Mouse (Mus musculus) Patski (cell line): Measurements from ENCODE around the gene Deaf1. TPM values are rescaled to one million over a fixed set of nuclear protein-coding genes. Genes with fewer than 3 reads are reported as not detected.

Experiments used
- ATAC-seq: fragments of 100-300 bp; one replicate; pipeline ENCODE4 v1.8.0; 2021
- CTCF ChIA-PET: fragments of 350-600 bp; sonication (Branson Sonifier 250); formaldehyde crosslinking; loops from one replicate; lab custom pipeline; 2022; ENCODE audit warnings: inconsistent platforms; lab: Charles Lee
- POLR2A ChIA-PET: fragments of 350-600 bp; sonication (Branson Sonifier 250); formaldehyde crosslinking; loops from one replicate; lab custom pipeline; 2022; ENCODE audit warnings: antibody characterized with exemption, inconsistent platforms; lab: Charles Lee
- DNase-seq: peaks from one replicate; pipeline ENCODE4 v3.0.0-alpha.2; 2011; ENCODE audit warnings: low read depth, low spot score
- H3K27me3 ChIP-seq: fragments of 371-371 bp; one replicate; pipeline ENCODE4 v1.5.1; 2021
- CTCF ChIP-seq: fragments of 100-300 bp; IDR thresholded peaks from one replicate; pipeline ENCODE4 v1.5.1; 2021
- in situ Hi-C: fragments of 300-500 bp; cut with MboI; formaldehyde crosslinking; loops from 3 replicates; pipeline ENCODE4 v1.11.1; 2018; ENCODE audit warnings: low pct_unique_long_range_greater_than_20kb, mixed read lengths
- polyA plus RNA-seq: library from polyadenylated mRNA; unstranded; gene quantifications from one replicate; pipeline ENCODE4 v1.2.3, GENCODE M21; 2021

Gene Deaf1
- polyA plus RNA-seq = 62.1 TPM

GRCm38 (mm10) chr7:141327469-141328372 lies at the start of gene Deaf1, which contains the start of gene Tmem80:
Gene Deaf1, minus strand, starts transcription at chr7:141327690.
Gene Tmem80, plus strand, starts transcription at chr7:141327739.
- CTCF ChIA-PET = interaction anchor here (1.0 to 4.2 kb wide), 3 partner anchors 36 to 67 kb away, joined by 3 to 19 read pairs (median 3); no protein-coding TSS in a partner anchor
- POLR2A ChIA-PET = interaction anchor here (1.1 to 1.2 kb wide), 4 partner anchors 12 to 376 kb away, joined by 3 to 6 read pairs (median 4); partner anchors contain the start of gene Eps8l2
- H3K27me3 ChIP-seq = no peaks in the 10 kb centered on the region
- peak; percentile 89 for DNase-seq
- no peak for TF ChIP-seq CTCF
- peak; percentile 89 for ATAC-seq
- in situ Hi-C loops = no loop called here

DNA sequence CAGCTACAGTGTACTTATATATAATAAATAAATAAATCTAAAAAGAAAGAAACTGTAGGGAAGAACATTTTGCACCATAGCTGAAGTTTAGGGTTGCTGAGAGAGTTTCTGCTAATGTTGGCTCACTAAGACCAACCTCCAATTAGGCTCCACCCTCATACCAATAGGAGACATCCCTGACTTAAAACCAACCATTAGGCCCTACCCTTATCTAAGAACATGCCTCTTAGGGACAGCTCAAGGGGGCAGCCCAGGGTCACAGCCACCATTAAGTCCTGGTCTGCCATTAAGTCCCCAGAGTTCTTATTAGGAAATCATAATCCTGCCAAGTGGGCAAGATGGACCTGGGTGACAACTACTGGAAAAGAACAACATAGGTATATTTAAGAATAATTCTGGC lies 46.9 kb upstream of the Deaf1 start:
- ATAC-seq = no peak
- ChIA-PET CTCF (interaction anchor here (0.7 to 3.5 kb wide), 4 partner anchors 14 to 34 kb away, joined by 3 to 19 read pairs (median 4); partner anchors contain the start of gene Taldo1), POLR2A (interaction anchor here (0.8 kb wide), 1 partner anchor 10 kb away, joined by 3 read pairs; no protein-coding TSS in a partner anchor)
- TF ChIP-seq CTCF = no peak
- DNase-seq = no peak
- in situ Hi-C loops = no loop called here
- H3K27me3 ChIP-seq = no peaks in the 10 kb centered on the region

GRCm38 (mm10) chr7:141373611-141374010 lies 46.1 kb upstream of the Deaf1 start:
- ChIA-PET POLR2A (interaction anchor here (0.8 to 2.3 kb wide), 3 partner anchors 9 to 18 kb away, joined by 3 to 7 read pairs (median 3); partner anchors contain the start of gene Taldo1), CTCF (interaction anchor here (1.0 to 3.5 kb wide), 3 partner anchors 18 to 33 kb away, joined by 3 to 19 read pairs (median 4); partner anchors contain the start of gene Taldo1)
- H3K27me3 ChIP-seq = no peaks in the 10 kb centered on the region
- no peak for DNase-seq
- TF ChIP-seq CTCF = no peak
- in situ Hi-C loops = no loop called here
- no peak for ATAC-seq

DNA sequence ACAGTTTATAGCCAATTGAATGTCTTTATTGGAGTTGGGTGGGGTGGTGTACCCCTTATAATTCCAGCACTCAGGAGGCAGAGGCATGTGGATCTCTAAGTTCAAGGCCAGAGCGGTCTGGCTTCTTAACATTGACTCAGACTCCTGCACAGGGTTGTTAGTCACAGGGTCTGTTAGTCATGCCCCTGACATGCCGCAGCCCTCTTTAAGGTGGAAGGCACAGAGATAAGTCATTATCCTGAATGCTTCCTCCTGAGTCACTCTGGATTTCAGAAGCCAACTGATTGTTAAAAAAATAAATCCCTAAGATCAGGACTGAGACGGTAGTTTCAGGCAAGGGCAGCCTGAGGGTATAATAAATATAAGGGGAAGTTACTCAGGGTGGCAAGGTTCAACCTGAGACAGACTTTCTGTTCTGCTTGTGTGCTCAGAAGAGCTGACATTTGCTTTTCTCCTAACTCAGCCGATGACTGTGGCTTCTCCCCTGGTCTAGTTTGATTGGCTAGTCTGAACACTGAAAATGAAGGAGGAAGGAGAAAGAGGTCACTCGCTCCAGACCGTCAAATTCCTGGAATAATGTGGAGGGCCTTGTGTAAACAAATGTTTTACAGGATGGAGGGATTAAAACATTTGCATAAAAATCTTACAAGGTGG lies 44.6 kb upstream of the Deaf1 start:
- POLR2A ChIA-PET = interaction anchor here (0.8 to 2.3 kb wide), 2 partner anchors 11 to 20 kb away, joined by 3 to 7 read pairs; partner anchors contain the start of gene Taldo1
- peak; percentile 91 for DNase-seq

DNA sequence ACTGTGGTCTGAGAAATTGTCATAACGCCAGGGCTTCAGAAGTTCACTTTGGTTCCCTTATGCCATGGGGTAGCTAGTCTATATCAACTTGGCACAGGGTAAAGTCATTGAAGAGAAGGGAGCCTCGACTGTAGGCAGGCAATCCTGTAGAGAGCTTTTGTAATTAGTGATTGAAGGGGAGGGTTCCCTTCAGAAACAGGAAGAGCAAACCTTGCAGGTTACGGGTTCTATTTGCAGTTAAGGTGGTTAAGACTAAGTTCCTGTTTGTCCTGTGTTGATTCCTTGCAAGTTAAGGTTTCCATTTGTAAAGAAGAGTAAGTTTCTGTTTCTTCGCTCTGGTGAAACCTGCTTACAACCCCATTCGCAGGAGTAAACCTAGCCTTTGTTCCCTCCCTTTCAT lies 42.4 kb upstream of the Deaf1 start:
- ChIA-PET CTCF (no interaction called here), POLR2A (no interaction called here)
- ATAC-seq = no peak
- no peak for TF ChIP-seq CTCF
- H3K27me3 ChIP-seq = no peaks in the 10 kb centered on the region
- in situ Hi-C loops = no loop called here
- no peak for DNase-seq

More for the DNA sequence above, 44.6 kb upstream of the Deaf1 start:
- no peaks in the 10 kb centered on the region for H3K27me3 ChIP-seq
- in situ Hi-C loops = no loop called here
- CTCF ChIA-PET = interaction anchor here (3.5 kb wide), 1 partner anchor 22 kb away, joined by 19 read pairs; the partner anchor contains the start of gene Taldo1
- peak; percentile 90 for ATAC-seq
- no peak for TF ChIP-seq CTCF

DNA sequence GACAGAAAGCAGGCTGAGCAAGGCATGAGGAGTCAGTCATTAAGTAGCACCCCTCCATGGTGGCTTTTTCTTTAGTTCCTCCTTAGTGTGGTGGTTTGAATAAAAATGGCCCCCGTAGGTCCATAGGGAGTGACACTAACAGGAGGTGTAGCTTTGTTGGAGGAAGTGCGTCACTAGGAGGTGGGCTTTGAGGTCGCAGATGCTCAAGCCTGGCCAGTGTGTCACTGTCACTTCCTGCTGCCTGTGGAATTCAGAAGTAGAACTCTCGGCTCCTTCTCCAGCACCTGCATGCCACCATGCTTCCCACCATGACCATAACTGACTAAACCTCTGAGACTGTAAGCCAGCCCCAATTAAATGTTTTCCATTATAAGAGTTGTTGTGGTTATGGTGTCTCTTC lies 39.9 kb upstream of the Deaf1 start:
- ChIA-PET CTCF (interaction anchor here (0.8 to 1.8 kb wide), 2 partner anchors 27 kb away, joined by 4 to 8 read pairs; no protein-coding TSS in a partner anchor), POLR2A (no interaction called here)
- TF ChIP-seq CTCF = no peak
- DNase-seq (no peak), ATAC-seq (no peak)
- H3K27me3 ChIP-seq = no peaks in the 10 kb centered on the region
- in situ Hi-C loops = no loop called here

- ATAC-seq (no peak), DNase-seq (no peak)
- H3K27me3 ChIP-seq = no peaks in the 10 kb centered on the region
- TF ChIP-seq CTCF = no peak
- ChIA-PET CTCF (interaction anchor here (1.1 to 2.0 kb wide), 3 partner anchors 10 to 20 kb away, joined by 4 to 5 read pairs (median 4); no protein-coding TSS in a partner anchor), POLR2A (interaction anchor here (1.1 to 1.3 kb wide), 2 partner anchors 9 to 24 kb away, joined by 3 read pairs; no protein-coding TSS in a partner anchor)
- in situ Hi-C loops = no loop called here
Observed at GRCm38 (mm10) chr7:141365049-141365445, 37.6 kb upstream of the Deaf1 start.

- DNase-seq = no peak
- CTCF ChIA-PET = interaction anchor here (1.1 to 2.0 kb wide), 8 partner anchors 9 to 103 kb away, joined by 3 to 10 read pairs (median 4); partner anchors contain the start of genes Deaf1, Taldo1 and Tmem80
- in situ Hi-C loops = no loop called here
- ATAC-seq = no peak
- POLR2A ChIA-PET = interaction anchor here (1.1 to 1.3 kb wide), 2 partner anchors 10 to 28 kb away, joined by 3 read pairs; partner anchors contain the start of gene Taldo1
- no peaks in the 10 kb centered on the region for H3K27me3 ChIP-seq
- no peak for TF ChIP-seq CTCF
Observed at GRCm38 (mm10) chr7:141364349-141365048, 37.0 kb upstream of the Deaf1 start.

DNA sequence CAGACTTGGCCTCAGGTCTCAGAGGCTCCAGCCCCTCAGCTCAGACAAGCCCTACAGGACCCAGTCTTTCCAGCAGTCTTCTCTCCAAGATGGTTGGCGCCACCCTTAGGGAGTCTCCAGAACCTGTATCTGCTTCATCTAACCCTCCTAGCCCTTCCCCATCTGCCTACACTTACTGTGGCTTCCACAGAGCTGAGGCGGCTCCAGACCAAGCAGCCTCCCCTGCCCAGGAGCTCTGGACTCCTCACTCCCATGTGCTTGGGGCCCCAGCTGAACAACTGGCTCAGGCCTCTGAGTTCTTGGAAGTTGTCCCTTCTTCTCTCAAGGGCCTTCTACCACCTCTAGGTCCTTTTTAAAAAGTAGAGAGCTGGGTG lies 36.2 kb upstream of the Deaf1 start:
- POLR2A ChIA-PET = interaction anchor here (1.1 to 1.3 kb wide), 2 partner anchors 10 to 29 kb away, joined by 3 read pairs; partner anchors contain the start of gene Taldo1
- no peak for TF ChIP-seq CTCF
- DNase-seq (no peak), ATAC-seq (no peak)
- no peaks in the 10 kb centered on the region for H3K27me3 ChIP-seq
- in situ Hi-C loops = no loop called here
- CTCF ChIA-PET = interaction anchor here (1.1 to 2.0 kb wide), 8 partner anchors 8 to 187 kb away, joined by 3 to 10 read pairs (median 4); partner anchors contain the start of genes Deaf1, Taldo1 and Tmem80
